Comparison of ENCODE assay signal across 14 mouse cellular contexts in the genomic region with DNA sequence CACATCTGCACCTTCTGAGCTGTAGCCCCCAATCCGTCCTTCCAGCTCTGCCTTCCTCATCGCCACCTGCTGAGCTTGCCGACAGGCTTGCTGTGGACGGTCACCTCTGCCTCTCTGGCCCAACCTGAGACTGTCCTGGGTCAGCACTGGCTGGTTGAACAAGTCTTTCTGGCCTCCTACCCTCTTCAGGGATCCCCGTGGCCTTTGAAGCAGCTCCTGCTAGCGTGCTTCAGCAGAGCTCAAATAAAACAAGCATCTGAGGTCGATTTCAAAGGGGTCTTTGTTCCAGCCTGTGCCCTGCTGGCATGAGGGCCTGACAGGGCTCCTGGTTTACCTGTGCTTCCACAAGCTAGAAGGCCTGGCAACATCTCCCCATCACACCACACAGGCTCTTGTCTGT. TPM values are rescaled to one million over a fixed set of nuclear protein-coding genes. Genes with fewer than 3 reads are reported as not detected.
A peak's percentile ranks its signal among the peaks of the same experiment; 100 is the strongest.
DNase-seq lines count a peak whose midpoint lies in the region; ATAC-seq lines count a peak whose summit lies in the region.
"Had no signal": no experiment of that assay in that cellular context is flagged by ENCODE, and none has a peak within 500 bp of the region (broad histone marks: within the 10 kb centered on the region; RNA-seq: fewer than 3 reads in every experiment).

No protein-coding gene starts in this region.

- peaks cover 46% of the 10 kb centered on the region for H3K4me1 ChIP-seq in heart, embryonic 10.5 days
- peaks cover 30% of the 10 kb centered on the region for H3K4me1 ChIP-seq in limb, embryonic 12.5 days (replicated peaks)
- H3K4me1 ChIP-seq in neural tube, embryonic 13.5 days (replicated peaks) = peaks cover 60% of the 10 kb centered on the region

- intact Hi-C loops in heart, postnatal 36 days (cut with DNase I) = no loop called here

- no peak overlapping the region for H3K4me3 ChIP-seq in heart, embryonic 10.5 days
- H3K4me3 ChIP-seq in limb, embryonic 12.5 days (replicated peaks) = no peak overlapping the region
- H3K4me3 ChIP-seq in neural tube, embryonic 13.5 days = no peak overlapping the region
- H3K4me3 ChIP-seq: liver, embryonic 13.5 days had no signal

- peak overlapping the region; percentile 42; the same call in 1 of the 2 replicates for H3K27ac ChIP-seq in heart, embryonic 10.5 days
- H3K27ac ChIP-seq in limb, embryonic 12.5 days = peak overlapping the region; percentile 86
- H3K27ac ChIP-seq in neural tube, embryonic 13.5 days (replicated peaks) = peak overlapping the region; percentile 72
- H3K27ac ChIP-seq: liver, embryonic 13.5 days had no signal

- H3K9ac ChIP-seq in limb, embryonic 12.5 days (replicated peaks) = no peak overlapping the region
- H3K9ac ChIP-seq in neural tube, embryonic 13.5 days = peak overlapping the region; percentile 47; the same call in 1 of the 2 replicates
- H3K9ac ChIP-seq: liver, embryonic 13.5 days had no signal

- no peak for DNase-seq in heart, embryonic 10.5 days (ENCODE audit: low spot score)
- DNase-seq in heart, postnatal 36 days = no peak
- DNase-seq in retina, postnatal 1 day = peak; percentile 19
- DNase-seq in retina, embryonic 14.5 days (ENCODE audit: low spot score) = no peak
- no peak for DNase-seq in urinary bladder, postnatal 10 days (ENCODE audit: low spot score)
- no peak for DNase-seq in right cerebral cortex, postnatal 4 days
- DNase-seq: kidney, adult 18-20 months; liver, embryonic 13.5 days; thymus, adult 18-20 months had no signal

- WGBS in heart, embryonic 10.5 days = 48% methylated on average over 7 of the region's 7 CpGs
- 28% methylated on average over 7 of the region's 7 CpGs for WGBS in limb, embryonic 12.5 days
- 25% methylated on average over 7 of the region's 7 CpGs for WGBS in neural tube, embryonic 13.5 days

- H3K4me2 ChIP-seq in limb, embryonic 12.5 days = no peak overlapping the region
- H3K4me2 ChIP-seq in neural tube, embryonic 13.5 days = no peak overlapping the region
- H3K4me2 ChIP-seq: liver, embryonic 13.5 days had no signal

- ATAC-seq in limb, embryonic 12.5 days (ENCODE audit: insufficient number of reproducible peaks, insufficient read depth, low FRiP score, low TSS enrichment, low read depth) = no peak
- no peak for ATAC-seq in neural tube, embryonic 13.5 days (ENCODE audit: low read depth)

- H3K27me3 ChIP-seq in heart, embryonic 10.5 days (ENCODE audit: insufficient read depth, poor library complexity, severe bottlenecking) = no peaks in the 10 kb centered on the region; the same call in none of the 2 replicates
- H3K27me3 ChIP-seq in limb, embryonic 12.5 days = no peaks in the 10 kb centered on the region
- no peaks in the 10 kb centered on the region for H3K27me3 ChIP-seq in neural tube, embryonic 13.5 days
- H3K27me3 ChIP-seq: liver, embryonic 13.5 days had no signal

- no peaks in the 10 kb centered on the region for H3K9me3 ChIP-seq in heart, embryonic 10.5 days
- no peaks in the 10 kb centered on the region for H3K9me3 ChIP-seq in limb, embryonic 12.5 days
- no peaks in the 10 kb centered on the region for H3K9me3 ChIP-seq in neural tube, embryonic 13.5 days
- H3K9me3 ChIP-seq: G1E; liver, embryonic 13.5 days had no signal

- H3K36me3 ChIP-seq in heart, embryonic 10.5 days = no peaks in the 10 kb centered on the region
- no peaks in the 10 kb centered on the region for H3K36me3 ChIP-seq in limb, embryonic 12.5 days
- H3K36me3 ChIP-seq in neural tube, embryonic 13.5 days = no peaks in the 10 kb centered on the region
- H3K36me3 ChIP-seq: G1E; liver, embryonic 13.5 days had no signal

RNA-seq across cellular contexts. Expression of a gene that starts 24.3 kb away (rescaled TPM):
- polyA plus RNA-seq in heart, embryonic 10.5 days (2016; fragmentation: Nextera tagmentation; extraction: Ambion mirVana) = 13.2 and 16.6 TPM in 2 replicates
- 10 to 100 TPM; 29.5 to 34.0 TPM for total RNA-seq in heart, postnatal 36 days (2021)
- 13.7 and 14.0 TPM in 2 replicates for polyA plus RNA-seq in limb, embryonic 12.5 days (2016; fragmentation: Nextera tagmentation; extraction: Ambion mirVana)
- polyA plus RNA-seq in neural tube, embryonic 13.5 days (2015; fragmentation: Nextera tagmentation; extraction: Ambion mirVana) = 19.3 and 20.5 TPM in 2 replicates

RNA-seq across cellular contexts. Expression of a gene that starts 39.1 kb away (rescaled TPM):
- polyA plus RNA-seq in heart, embryonic 10.5 days (2016; fragmentation: Nextera tagmentation; extraction: Ambion mirVana) = 164 and 186 TPM in 2 replicates
- total RNA-seq in heart, postnatal 36 days (2021) = 100 to 1,000 TPM; 146 to 183 TPM
- 77.4 and 82.1 TPM in 2 replicates for polyA plus RNA-seq in limb, embryonic 12.5 days (2016; fragmentation: Nextera tagmentation; extraction: Ambion mirVana)
- 78.3 and 82.0 TPM in 2 replicates for polyA plus RNA-seq in neural tube, embryonic 13.5 days (2015; fragmentation: Nextera tagmentation; extraction: Ambion mirVana)

RNA-seq across cellular contexts. Expression of a gene that starts 45.7 kb away (rescaled TPM):
- polyA plus RNA-seq in heart, embryonic 10.5 days (2016; fragmentation: Nextera tagmentation; extraction: Ambion mirVana) = not detected in 2 replicates
- not detected for total RNA-seq in heart, postnatal 36 days (2021)
- 0.31 TPM in 1 of 2 replicates, not detected in the other for polyA plus RNA-seq in limb, embryonic 12.5 days (2016; fragmentation: Nextera tagmentation; extraction: Ambion mirVana)
- polyA plus RNA-seq in neural tube, embryonic 13.5 days (2015; fragmentation: Nextera tagmentation; extraction: Ambion mirVana) = not detected in 2 replicates
- total RNA-seq: G1E had no signal
- polyA plus RNA-seq: cortical plate, adult 2 months; G1E; heart, embryonic 16.5 days; liver, embryonic 13.5 days had no signal
